Mouse (Mus musculus) embryonic facial prominence, embryonic 15.5 days (tissue): Measurements from ENCODE around the gene Slc22a19. TPM values are rescaled to one million over a fixed set of nuclear protein-coding genes. Genes with fewer than 3 reads are reported as not detected.

Experiments
- polyA plus RNA-seq: library from polyadenylated mRNA; unstranded; fragments of >200 nt; fragmentation: Nextera tagmentation; extraction: Ambion mirVana; gene quantifications from 2 replicates; pipeline ENCODE4 v1.2.1, GENCODE M21; 2015

Slc22a19 gene
- polyA plus RNA-seq, 1 experiment from 2014 or later: not detected

Other genes starting within 250 kb of the Slc22a19 start
- gene Rtn3, start 228.0 kb downstream of the Slc22a19 start, polyA plus RNA-seq: 138 and 139 TPM in 2 replicates
- gene Atl3, start 217.3 kb downstream of the Slc22a19 start, polyA plus RNA-seq: 12.7 and 13.2 TPM in 2 replicates
- 13.0 and 14.8 TPM in 2 replicates for gene Pla2g16, start 153.9 kb downstream of the Slc22a19 start, polyA plus RNA-seq
- 1.4 and 2.3 TPM in 2 replicates for gene Lgals12, start 104.1 kb downstream of the Slc22a19 start, polyA plus RNA-seq
- 0.21 and 0.38 TPM in 2 replicates for gene Hrasls5, start 98.8 kb downstream of the Slc22a19 start, polyA plus RNA-seq
- gene Slc22a26, start 91.4 kb upstream of the Slc22a19 start, polyA plus RNA-seq: not detected in 2 replicates